In the genomic region with DNA sequence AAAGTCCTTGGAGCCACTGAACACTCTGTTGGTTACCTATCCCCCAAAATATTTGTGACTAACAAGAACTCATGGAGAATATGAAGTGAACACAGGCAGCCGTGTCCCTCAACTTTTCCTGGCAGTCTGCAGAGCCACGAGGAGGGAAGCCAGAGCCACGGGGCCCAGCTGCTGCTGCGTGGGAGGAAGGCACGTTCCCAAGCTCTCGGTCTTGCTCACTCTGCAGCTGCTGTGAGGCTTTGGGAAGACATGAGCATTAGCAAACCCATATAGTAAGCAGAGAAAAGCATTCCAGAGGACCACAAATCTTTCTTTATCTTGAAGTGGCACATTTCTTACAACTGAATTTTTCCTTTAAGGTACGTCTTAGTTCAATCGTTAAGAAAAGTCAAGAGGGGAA, we compare ENCODE assay signal across 9 mouse cellular contexts.
DNase-seq lines count a peak whose midpoint lies in the region; ATAC-seq and TF ChIP-seq lines count a peak whose summit lies in the region.
"Had no signal": no experiment of that assay in that cellular context is flagged by ENCODE, and none has a peak within 500 bp of the region (broad histone marks: within the 10 kb centered on the region; RNA-seq: fewer than 3 reads in every experiment).

No protein-coding gene starts in this region.

- peak; percentile 16 for DNase-seq in forebrain, postnatal 0 days
- DNase-seq in frontal cortex, postnatal 10 days (ENCODE audit: low spot score in 2 of 2) = peak; percentile 49 to 62
- DNase-seq in heart, postnatal 10 days = peak; percentile 86 to 87
- DNase-seq in layer of hippocampus, postnatal 36 days = peak; percentile 53 to 56
- peak; percentile 40 for DNase-seq in mesoderm, embryonic 11.5 days (ENCODE audit: low read depth, low spot score)
- DNase-seq in natural killer cell, adult 2 months (ENCODE audit: low spot score in 2 of 2) = no peak
- DNase-seq in hindbrain, embryonic 14.5 days (ENCODE audit: low spot score) = no peak

- no peaks in the 10 kb centered on the region for H3K27me3 ChIP-seq in forebrain, postnatal 0 days (ENCODE audit: insufficient read depth, low read length)
- no peaks in the 10 kb centered on the region for H3K27me3 ChIP-seq in forebrain, embryonic 16.5 days (replicated peaks; ENCODE audit: control insufficient read depth, insufficient read depth, low read length)
- H3K27me3 ChIP-seq in hindbrain, embryonic 14.5 days (ENCODE audit: control insufficient read depth, insufficient read depth, low read length) = no peaks in the 10 kb centered on the region
- H3K27me3 ChIP-seq: neural tube, embryonic 13.5 days had no signal

- TF ChIP-seq CTCF in forebrain, postnatal 0 days (IDR thresholded peaks at IDR 0.05; ENCODE audit: low read depth) = no peak

- no peaks in the 10 kb centered on the region for H3K36me3 ChIP-seq in forebrain, postnatal 0 days (ENCODE audit: insufficient read depth)
- no peaks in the 10 kb centered on the region for H3K36me3 ChIP-seq in forebrain, embryonic 16.5 days (ENCODE audit: control insufficient read depth, insufficient read depth)
- no peaks in the 10 kb centered on the region for H3K36me3 ChIP-seq in hindbrain, embryonic 14.5 days (replicated peaks; ENCODE audit: control insufficient read depth, insufficient read depth)
- H3K36me3 ChIP-seq: neural tube, embryonic 13.5 days had no signal

- 44% methylated on average over 8 of the region's 8 CpGs for WGBS in forebrain, postnatal 0 days
- 55% methylated on average over 8 of the region's 8 CpGs for WGBS in forebrain, embryonic 16.5 days
- WGBS in hindbrain, embryonic 14.5 days = 56% methylated on average over 8 of the region's 8 CpGs

- H3K27ac ChIP-seq in forebrain, postnatal 0 days (ENCODE audit: low read depth, low read length) = no peak overlapping the region
- no peak overlapping the region for H3K27ac ChIP-seq in forebrain, embryonic 16.5 days (ENCODE audit: low read length)
- H3K27ac ChIP-seq in hindbrain, embryonic 14.5 days = no peak overlapping the region
- H3K27ac ChIP-seq: neural tube, embryonic 13.5 days had no signal

- H3K4me3 ChIP-seq in forebrain, postnatal 0 days (ENCODE audit: low read depth, low read length) = no peak overlapping the region
- H3K4me3 ChIP-seq in forebrain, embryonic 16.5 days (replicated peaks; ENCODE audit: low read length) = no peak overlapping the region
- H3K4me3 ChIP-seq in hindbrain, embryonic 14.5 days (replicated peaks; ENCODE audit: low read length) = no peak overlapping the region
- H3K4me3 ChIP-seq: neural tube, embryonic 13.5 days had no signal

- no peak overlapping the region for H3K4me2 ChIP-seq in forebrain, postnatal 0 days (ENCODE audit: low read depth)
- no peak overlapping the region for H3K4me2 ChIP-seq in forebrain, embryonic 16.5 days (ENCODE audit: low read length)
- H3K4me2 ChIP-seq in hindbrain, embryonic 14.5 days (replicated peaks) = no peak overlapping the region
- H3K4me2 ChIP-seq: neural tube, embryonic 13.5 days had no signal

- no peaks in the 10 kb centered on the region for H3K9me3 ChIP-seq in forebrain, postnatal 0 days (ENCODE audit: low read length)
- H3K9me3 ChIP-seq in forebrain, embryonic 16.5 days (ENCODE audit: control insufficient read depth, low read length) = no peaks in the 10 kb centered on the region
- H3K9me3 ChIP-seq in hindbrain, embryonic 14.5 days (ENCODE audit: control insufficient read depth, low read length) = no peaks in the 10 kb centered on the region
- H3K9me3 ChIP-seq: neural tube, embryonic 13.5 days had no signal

- ATAC-seq in forebrain, postnatal 0 days = peak; percentile 54
- ATAC-seq in forebrain, embryonic 16.5 days = no peak
- no peak for ATAC-seq in hindbrain, embryonic 14.5 days (ENCODE audit: low FRiP score)

- intact Hi-C loops in heart, postnatal 10 days (cut with DNase I) = loop anchor here (10.0 kb wide), 1 partner anchor 383 kb away; a partner anchor contains a TSS

- H3K4me1 ChIP-seq in forebrain, postnatal 0 days (ENCODE audit: insufficient read depth) = no peaks in the 10 kb centered on the region
- H3K4me1 ChIP-seq in forebrain, embryonic 16.5 days (replicated peaks; ENCODE audit: control insufficient read depth, insufficient read depth, low read length) = 0 out of 2 replicates have a peak, but pooled peaks cover 2% of the 10 kb centered on the region
- H3K4me1 ChIP-seq in hindbrain, embryonic 14.5 days (replicated peaks; ENCODE audit: control insufficient read depth, insufficient read depth, low read length) = no peaks in the 10 kb centered on the region
- H3K4me1 ChIP-seq: neural tube, embryonic 13.5 days had no signal

- H3K9ac ChIP-seq in forebrain, postnatal 0 days = no peak overlapping the region
- H3K9ac ChIP-seq in forebrain, embryonic 16.5 days (replicated peaks; ENCODE audit: low read depth, low read length) = no peak overlapping the region
- H3K9ac ChIP-seq in hindbrain, embryonic 14.5 days = no peak overlapping the region
- H3K9ac ChIP-seq: neural tube, embryonic 13.5 days had no signal

Comparison
In these comparisons a context has a peak if more than half of its experiments do, and no peak if none do; other contexts are left out.
1. DNase-seq: peak in forebrain, postnatal 0 days (single experiment), frontal cortex, postnatal 10 days (2 of 2), heart, postnatal 10 days (2 of 2), layer of hippocampus, postnatal 36 days (2 of 2) and mesoderm, embryonic 11.5 days (single experiment); none in natural killer cell, adult 2 months (0 of 2) and hindbrain, embryonic 14.5 days (single experiment).